Mouse (Mus musculus) C2C12 (cell line): Measurements from ENCODE around the gene Txnrd3.

Experiments used
- CTCF ChIP-seq: IDR thresholded peaks from one replicate; pipeline ENCODE4 v1.5.1; 2011; ENCODE audit not compliant: control insufficient read depth, insufficient read depth, insufficient read length
- MAX ChIP-seq: IDR thresholded peaks from one replicate; pipeline ENCODE4 v1.6.1; 2011; ENCODE audit warnings: mild to moderate bottlenecking, control low read depth
- MYOD1 ChIP-seq: IDR thresholded peaks from one replicate; pipeline ENCODE4 v1.6.1; 2011; ENCODE audit warnings: low read depth; ENCODE audit not compliant: control insufficient read depth, insufficient read length
- MYOG ChIP-seq: IDR thresholded peaks from one replicate; pipeline ENCODE4 v1.6.1; 2011; ENCODE audit not compliant: control insufficient read depth, insufficient read length; ENCODE audit errors: extremely low read depth
- USF1 ChIP-seq: IDR thresholded peaks from one replicate; pipeline ENCODE4 v1.6.1; 2011; ENCODE audit warnings: low read depth, mild to moderate bottlenecking, control low read depth, moderate library complexity

GRCm38 (mm10) chr6:89662521-89662920, 18.7 kb downstream of the Txnrd3 start:
- no peak for TF ChIP-seq MYOG
- TF ChIP-seq CTCF = no peak
- no peak for TF ChIP-seq USF1
- TF ChIP-seq MYOD1 = no peak
- TF ChIP-seq MAX = no peak
